Mouse (Mus musculus) adipose tissue, adult 10 weeks (tissue): ENCODE data around the gene Slc7a6os. TPM values are rescaled to one million over a fixed set of nuclear protein-coding genes. Genes with fewer than 3 reads are reported as not detected.

ENCODE experiments used
- polyA plus RNA-seq: library from polyadenylated mRNA; stranded (reverse); fragments of 350-450 nt; fragmentation: Illumina TruSeq; extraction: RNeasy Lipid Tissue Mini Kit (QIAGEN cat#74804); gene quantifications from one replicate; pipeline ENCODE4 v1.2.3, GENCODE M21; 2014; ENCODE audit warnings: low read depth, low replicate concordance

The Slc7a6os gene
- 30.5 TPM for polyA plus RNA-seq

DNA sequence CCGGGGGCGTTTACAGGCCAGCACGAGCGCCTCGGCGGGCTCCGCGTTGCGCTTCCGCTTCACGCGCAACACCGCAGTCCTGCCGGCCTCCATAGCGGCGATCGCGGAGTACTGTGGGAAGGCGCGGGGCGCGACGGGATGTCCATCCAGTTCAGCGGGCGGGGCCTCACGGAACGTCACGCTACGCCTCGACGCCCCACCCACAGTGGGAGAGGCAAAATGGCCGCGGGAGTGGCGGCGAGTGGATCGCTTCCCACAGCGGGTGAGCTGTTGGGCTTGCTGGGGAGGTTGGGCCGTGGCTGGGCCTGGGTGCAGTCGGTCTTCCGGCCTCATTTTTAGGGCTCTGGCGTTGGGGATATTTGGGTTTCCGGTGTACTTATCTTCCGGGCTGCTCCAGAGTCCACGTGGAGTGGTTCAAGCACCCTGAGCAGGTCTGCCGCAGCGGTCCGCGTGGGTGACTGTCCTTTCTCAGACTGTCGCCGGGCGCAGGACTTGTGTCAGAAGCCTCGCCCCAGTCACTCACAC is at the start of gene Slc7a6os, which contains the start of gene Prmt7:
Gene Slc7a6os (minus strand): TSS at position 115 of the 525 bp plus-strand sequence.
Gene Prmt7 (plus strand): TSS at position 116 of the 525 bp plus-strand sequence.

DNA sequence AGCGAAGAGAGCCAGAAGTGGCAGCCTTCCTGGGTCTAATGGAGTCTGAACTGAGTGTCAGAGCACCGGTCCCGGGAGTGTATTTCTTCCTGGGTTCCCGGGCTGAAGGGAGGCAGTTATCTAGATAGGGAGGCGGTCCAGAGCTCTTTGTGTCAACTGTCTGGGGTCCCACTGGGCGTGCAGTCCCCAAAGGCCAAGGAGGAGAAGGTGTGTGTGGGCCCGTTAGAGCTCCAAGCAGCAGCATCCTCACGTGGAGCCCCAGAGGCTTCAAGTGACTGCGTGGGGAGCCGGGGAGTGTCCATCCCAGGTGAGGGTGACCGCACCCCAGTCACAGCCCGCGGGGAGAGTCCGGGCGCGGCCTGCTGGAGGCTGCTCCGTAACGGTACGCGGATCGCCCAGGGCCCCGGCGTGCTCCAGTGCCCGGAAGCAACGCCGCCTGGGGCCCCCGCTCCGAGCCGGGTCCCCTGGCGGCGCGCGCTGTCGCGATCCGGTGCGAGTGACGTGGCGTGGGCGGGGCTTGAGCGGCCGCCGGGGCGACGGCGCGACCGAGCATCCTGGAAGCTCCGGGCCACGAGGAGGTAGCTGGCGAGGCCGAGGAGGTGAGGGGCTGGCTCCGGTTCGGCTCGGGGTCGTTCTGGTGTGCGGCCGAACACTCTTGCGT is 42.2 kb downstream of the Slc7a6os start, which contains the start of gene Slc7a6:
Gene Slc7a6 (plus strand): TSS at position 502 of the 661 bp plus-strand sequence.

Other genes starting within 250 kb of the Slc7a6os start
- gene Slc12a4, start 244.8 kb downstream of the Slc7a6os start, polyA plus RNA-seq = 22.0 TPM
- 5.3 TPM for gene Dpep3, start 231.5 kb downstream of the Slc7a6os start, polyA plus RNA-seq
- 15.9 TPM for gene Dus2, start 219.6 kb downstream of the Slc7a6os start, polyA plus RNA-seq
- gene Dpep2nb, start 205.0 kb downstream of the Slc7a6os start, polyA plus RNA-seq = not detected
- 8.5 TPM for gene Ddx28, start 199.1 kb downstream of the Slc7a6os start, polyA plus RNA-seq
- gene Nfatc3, start 152.1 kb downstream of the Slc7a6os start, polyA plus RNA-seq = 19.4 TPM
- 76.6 TPM for gene Esrp2, start 74.0 kb downstream of the Slc7a6os start, polyA plus RNA-seq
- gene Pla2g15, start 60.5 kb downstream of the Slc7a6os start, polyA plus RNA-seq = 25.5 TPM
- 12.6 TPM for gene Slc7a6, start 42.1 kb downstream of the Slc7a6os start, polyA plus RNA-seq
- 19.5 TPM for gene Prmt7, start within 50 bp of the Slc7a6os start, polyA plus RNA-seq
- 8.6 TPM for gene Smpd3, start 127.1 kb upstream of the Slc7a6os start, polyA plus RNA-seq
- gene Zfp90, start 204.4 kb upstream of the Slc7a6os start, polyA plus RNA-seq = 7.9 TPM